Mouse (Mus musculus) retina, postnatal 1 day (tissue): ENCODE data around the gene Tmcc1.

Experiments used
- DNase-seq: peaks from one replicate; pipeline ENCODE4 v3.0.0-alpha.2; 2012

The Tmcc1 gene

DNA sequence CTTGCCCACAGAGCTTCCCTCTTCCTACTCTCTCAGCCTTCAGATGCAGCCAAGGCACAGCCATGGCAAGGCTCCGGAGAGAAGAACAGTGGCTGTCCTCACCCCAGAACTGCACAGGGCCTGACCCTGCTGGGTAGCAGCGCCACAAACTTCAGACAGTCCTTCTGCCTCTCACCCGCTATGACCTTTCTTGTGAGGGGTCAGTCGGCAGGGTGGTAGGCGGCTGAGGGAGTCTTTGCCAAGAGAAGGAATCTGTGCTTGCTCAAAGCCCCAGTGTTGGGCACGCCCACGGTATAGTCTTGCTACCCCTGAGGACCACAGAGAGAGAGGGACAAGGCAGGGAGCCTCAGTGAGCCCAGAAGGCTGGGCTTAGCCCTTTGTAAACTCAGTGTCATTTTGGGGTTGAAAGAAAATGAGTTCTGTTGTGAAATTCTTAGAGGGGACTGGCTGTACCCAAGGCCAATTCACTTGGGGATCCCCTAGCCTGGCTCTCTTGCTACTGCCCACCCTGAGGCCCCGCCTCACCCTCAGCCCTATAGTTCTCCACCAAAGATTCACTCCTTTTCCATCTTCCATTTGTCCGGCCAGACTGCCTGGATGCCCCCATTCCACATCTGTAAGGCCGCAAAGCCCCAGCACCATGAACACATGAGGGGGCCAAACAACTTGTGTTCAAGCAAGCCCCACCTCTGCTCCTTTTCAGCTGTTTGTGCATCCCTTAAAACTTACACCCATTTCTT, 201.2 kb downstream of the Tmcc1 start:
- no peak for DNase-seq

DNA sequence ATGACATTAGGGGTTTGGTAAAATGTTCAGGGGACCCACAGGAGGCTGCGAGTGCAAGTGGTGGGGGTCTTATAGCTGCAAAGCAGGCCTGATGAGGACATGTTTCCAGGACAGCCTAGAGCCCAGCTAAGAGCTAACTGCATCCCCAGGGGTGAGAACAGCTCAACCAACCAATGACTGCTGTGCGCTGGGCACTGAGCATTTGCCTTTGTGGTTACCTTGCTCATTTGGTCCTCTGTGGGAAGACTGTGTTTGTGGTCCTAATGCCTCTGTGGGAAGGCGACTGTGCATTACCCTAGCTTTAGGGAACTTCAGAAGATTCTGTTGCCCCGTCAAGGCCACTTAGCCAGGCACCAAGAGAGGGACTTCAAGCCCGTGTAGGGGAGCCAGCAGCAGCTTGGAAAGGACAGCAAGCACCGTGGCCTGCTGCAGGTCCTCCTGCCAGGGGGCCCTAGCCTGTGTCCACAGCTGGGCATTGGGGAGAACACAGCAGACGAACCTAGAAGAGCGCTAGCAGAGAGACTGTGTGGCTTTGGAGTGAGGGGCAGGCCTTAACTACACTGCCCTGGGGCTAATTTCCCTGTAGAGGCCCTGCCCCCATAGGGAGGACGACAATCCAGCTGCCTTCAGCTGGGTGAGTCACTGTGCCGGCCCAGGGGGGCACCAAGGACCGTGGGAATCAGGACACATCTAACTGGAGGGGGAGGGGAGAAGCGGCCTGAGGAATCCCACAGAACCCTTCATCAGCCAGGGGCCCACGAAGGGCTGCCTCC, 202.0 kb downstream of the Tmcc1 start:
- DNase-seq = peak; percentile 93

DNA sequence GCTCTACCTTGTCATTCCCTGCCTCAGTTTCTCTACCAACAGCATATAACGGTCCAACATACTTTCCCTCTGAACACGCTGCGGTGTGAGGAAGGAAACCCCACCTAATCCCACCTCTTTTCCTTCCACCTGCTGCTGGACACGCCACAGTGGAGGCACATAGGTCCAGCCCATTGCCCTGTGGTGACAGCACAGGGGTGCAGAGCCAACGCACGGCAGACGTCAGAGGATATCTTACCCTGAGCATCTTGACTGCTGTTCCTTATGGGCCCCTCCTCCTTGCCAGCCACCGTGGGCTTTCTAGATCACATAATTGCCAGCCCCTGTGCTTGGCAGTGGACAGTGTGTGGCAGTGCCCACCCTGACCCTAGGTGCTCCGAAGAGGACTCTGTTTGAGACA, 202.8 kb downstream of the Tmcc1 start:
- DNase-seq = no peak

DNA sequence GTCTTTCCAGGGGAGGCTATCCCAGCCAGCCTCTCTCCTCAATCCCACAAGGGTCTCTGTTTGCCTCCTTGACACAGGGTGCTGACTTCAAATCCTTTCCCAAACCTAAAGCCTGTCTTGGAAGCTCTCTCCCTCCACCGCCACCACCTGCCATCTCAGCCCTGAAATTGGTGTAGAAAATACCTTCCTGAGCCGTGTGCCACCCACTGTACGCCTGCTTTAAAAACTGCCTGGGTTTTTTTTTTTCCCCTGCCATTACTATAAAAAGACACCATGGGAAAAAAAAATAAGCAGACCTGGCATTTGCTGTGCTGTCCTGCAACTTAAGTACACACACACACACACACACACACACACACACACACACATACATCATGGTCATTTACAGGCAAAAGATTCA, 203.2 kb downstream of the Tmcc1 start:
- no peak for DNase-seq

DNA sequence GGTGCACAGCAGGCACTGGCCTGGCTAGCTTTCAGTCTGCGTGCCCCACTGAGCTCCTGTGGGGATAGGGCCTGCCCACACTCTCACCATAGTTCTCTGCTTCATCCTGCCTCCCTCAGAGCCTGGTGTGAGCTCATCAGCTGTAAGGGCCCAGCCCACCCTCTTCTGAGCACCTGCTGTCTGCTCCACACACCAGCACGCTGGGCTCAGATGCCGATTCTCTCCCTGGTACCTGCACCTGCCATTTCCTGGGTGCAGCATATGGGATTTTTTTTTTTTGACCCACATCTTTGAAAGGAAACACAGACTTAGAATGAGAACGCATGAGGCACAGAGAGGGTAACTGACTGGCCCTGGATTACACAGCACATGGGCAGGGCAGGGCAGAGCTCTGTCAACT, 203.7 kb downstream of the Tmcc1 start:
- DNase-seq = no peak

DNA sequence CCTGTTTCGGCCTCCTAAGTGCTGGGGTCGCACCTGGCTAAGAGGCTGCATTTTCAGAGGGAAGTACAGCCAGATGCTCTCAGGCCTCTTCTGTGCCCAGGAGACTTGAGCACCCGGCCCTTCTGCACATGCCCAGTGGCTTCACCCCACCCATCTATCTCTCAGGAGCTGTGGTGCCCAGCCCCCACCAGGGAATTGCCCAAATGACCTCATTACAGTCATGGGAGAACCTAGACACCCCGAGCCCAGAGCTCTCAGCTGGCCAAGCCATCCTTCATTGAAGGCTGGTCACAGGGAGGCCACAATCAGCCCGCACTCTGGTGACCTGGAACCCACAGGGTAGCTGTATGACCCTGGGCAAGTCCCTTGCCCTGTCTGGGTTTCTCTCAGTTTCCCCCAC, 204.3 kb downstream of the Tmcc1 start:
- DNase-seq = no peak

DNA sequence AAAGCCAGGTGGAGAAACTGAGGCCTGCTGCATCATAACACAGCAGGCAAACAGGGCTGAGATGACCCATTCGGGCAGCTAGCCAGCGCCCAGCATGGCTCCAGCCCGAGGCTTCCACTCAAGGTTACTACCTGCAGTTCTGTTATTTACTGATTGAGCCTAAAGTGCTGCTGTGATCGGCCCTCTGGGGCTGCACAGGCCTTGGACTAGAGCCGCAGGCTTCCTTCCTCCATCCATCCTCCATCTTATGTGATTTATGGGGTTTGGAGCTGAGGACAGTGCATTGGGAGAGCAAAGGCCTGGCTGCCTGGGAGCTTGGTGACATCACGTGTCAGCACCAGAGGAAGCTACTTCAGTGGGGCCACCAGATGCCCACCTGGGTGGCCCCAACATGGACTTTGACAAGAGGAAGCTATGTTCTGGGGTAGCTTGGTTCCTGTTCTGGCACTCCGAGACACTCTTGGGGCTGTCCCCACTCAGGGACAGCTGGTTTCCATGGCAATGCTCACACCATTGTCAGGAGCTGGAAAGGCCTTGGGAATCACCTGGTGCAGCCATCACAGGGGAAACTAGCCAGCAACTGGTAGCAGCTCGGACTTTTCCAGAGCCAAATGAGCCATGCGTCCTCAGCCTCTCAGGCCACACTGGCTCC, 206.1 kb downstream of the Tmcc1 start:
- DNase-seq = no peak

DNA sequence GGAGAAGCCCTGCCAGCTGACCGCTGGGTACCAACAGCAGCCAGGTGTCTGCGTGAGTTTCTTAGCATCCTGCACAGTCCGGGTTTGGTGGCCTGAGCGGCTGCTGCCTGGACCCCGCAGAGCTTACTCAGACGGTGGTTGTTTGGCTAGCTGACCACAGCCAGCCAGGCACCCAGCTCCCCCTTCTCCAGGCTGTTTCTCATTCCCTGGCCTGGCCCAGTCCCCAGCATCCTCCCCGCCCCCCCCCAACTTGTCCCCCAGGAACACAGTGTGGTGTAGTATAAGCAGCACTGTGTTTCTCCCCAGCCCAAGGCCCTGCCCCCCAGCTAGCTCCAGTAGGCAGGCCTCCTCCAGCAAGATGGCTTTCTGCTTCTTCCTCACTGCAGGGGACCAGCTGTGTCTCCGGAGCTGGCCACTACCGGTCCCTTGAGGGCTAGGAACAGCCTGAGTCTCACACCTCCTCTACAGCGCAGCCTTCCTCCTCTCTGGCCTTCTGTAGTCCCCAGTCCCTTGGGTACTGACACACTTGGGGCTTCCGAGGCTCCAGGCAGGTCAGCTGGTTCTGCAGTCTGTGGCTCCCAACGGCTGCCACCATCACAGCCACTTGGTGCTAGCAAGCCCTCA, 206.7 kb downstream of the Tmcc1 start:
- peak; percentile 57 for DNase-seq

DNA sequence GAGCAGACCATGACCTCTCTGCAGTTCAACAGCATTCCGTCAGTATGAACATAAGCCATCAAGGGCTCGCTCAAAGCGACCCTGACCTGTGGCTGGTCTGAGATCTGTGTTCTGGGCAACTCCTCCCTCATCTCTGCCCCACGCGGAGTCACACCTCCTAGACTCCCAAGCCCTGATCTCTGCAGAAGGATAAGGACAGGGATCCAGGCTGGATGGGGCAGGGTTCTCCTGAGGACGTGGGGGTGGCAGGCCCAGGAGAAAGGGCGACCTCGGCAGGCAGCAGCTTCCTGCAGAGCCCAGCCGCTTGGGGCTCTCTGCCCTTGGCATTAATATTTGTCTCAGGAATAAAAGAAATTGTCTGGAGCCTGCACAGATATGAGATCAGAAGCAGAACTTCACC, 207.7 kb downstream of the Tmcc1 start:
- no peak for DNase-seq

DNA sequence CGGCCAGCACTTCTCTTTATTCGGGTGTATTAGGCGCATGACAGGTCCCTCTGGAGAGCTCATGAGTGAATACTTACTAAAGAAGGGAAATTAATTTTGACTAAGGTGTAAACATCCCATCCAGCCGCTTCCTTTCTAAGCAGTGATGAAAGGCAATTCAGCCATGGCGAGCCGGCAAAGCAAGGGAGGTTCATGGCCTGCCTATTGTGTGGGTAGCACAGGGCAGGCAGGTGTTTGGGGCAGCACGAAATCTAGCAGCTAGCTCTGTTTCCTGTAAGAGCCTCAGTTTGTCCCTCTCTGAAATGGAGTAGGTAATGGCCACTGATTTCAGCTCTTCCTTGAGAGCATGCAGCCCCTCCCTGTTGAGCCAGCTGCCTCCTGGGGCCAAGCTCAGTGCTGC, 208.7 kb downstream of the Tmcc1 start:
- DNase-seq = no peak

DNA sequence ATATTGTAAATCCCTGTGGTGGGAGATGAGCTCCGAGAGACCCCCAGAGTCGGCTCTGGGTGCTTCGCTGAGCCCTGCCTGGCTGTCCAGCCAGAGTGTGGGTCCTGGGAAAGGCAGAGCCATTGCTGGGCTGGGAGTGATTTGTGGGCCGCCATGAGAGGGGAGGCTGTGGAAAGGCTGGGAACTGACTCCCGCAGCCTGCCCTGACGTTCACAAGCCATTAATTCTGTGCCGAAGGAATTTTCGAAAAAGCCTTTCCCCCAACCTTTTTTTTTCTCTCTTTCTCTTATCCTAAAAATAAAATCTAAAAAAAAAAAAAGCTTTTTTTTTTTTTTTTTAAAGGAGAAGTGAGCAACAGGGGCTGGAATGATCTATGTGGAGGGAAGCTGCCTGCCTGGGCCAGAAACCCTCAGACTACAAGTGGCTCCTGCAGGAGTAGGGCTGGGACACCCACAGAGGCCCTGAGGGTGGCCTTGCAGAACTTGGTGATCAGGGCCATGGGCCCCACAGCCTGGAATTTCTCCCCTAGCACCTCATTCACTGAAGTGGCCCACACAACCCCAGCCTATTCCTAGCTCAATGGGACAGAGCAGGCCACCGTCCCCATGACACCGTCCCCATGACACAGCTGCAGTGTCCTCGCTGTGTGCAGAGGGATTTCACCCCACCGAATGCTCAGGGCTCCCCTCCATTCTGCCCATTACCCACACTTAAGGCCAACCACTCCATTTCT, 209.8 kb downstream of the Tmcc1 start:
- no peak for DNase-seq

DNA sequence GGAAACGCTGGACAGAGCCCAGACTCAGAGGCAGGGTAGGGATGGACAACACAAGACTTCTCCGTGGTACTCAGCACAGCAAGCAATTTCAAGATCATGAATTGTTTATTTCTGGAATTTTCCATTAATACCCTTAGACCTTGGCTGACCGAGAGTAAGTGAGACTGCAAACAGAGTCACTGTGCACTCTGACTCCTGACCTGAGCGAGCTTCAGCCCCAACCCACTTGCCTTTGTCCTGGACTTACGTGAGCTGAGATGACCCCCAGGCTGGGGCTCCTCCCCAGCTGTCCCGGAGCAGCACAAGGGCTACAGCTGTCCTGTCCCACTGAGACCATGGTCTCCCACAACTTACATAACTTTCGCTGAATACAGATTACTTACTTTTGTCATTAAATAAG, 210.4 kb downstream of the Tmcc1 start:
- no peak for DNase-seq

DNA sequence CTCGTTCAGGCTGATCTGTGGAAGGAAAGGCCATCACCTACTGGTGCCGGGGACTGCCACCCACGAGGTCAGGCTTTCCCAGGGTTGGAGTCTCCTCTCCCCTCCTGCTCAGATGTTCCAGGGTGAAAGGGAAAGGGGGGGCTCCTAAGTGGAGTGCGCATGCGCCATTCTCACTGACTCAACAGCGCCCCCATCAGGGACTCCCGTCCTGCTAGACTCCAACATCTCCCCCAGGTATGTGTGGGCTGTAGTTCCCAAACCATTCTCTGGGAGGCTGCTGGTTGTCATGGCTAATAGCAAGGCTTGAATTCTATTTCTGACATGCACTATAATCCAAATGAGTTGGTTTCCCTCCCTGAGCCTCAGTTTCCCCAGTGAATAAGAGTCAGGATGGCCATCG, 214.7 kb downstream of the Tmcc1 start:
- DNase-seq = no peak

DNA sequence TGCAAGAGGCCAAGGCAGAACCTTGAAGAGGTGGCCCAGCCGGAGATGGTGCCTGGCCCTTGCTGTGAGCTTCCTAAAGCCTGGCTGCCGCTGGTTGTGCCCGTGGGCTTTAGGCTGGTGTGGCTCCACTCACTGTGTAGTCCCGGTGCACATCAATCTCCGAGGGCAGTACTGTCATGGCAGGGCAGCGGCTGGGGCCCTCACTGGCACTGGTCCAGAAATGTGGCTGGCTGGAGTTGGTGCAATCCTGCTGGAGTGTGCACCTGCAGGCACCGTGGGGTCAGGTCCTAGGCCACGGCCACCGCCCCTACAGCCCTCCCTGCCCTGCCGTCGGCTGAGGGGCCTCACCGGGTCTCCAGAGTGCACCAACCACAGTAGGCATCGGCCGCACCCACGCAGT, 215.5 kb downstream of the Tmcc1 start:
- no peak for DNase-seq

DNA sequence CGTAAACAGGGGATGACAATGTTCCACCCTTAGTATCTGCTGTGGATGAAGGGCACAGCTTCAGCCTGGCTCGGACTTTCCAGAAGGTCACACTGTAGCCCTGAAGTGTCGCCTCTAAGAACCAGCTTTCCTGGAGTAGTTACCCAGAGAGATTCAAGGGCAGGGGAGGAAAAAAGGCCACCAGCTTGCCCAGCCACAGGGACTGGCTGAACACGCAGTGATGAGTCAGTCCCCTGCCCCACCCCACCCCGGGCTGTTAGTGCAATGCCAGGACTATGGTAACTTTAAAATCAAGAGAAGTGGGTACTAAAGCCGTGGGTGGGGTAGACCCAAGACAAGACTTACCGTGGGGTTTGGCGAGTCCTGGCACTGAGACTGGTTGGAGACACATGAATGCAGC, 217.7 kb downstream of the Tmcc1 start:
- DNase-seq = no peak

DNA sequence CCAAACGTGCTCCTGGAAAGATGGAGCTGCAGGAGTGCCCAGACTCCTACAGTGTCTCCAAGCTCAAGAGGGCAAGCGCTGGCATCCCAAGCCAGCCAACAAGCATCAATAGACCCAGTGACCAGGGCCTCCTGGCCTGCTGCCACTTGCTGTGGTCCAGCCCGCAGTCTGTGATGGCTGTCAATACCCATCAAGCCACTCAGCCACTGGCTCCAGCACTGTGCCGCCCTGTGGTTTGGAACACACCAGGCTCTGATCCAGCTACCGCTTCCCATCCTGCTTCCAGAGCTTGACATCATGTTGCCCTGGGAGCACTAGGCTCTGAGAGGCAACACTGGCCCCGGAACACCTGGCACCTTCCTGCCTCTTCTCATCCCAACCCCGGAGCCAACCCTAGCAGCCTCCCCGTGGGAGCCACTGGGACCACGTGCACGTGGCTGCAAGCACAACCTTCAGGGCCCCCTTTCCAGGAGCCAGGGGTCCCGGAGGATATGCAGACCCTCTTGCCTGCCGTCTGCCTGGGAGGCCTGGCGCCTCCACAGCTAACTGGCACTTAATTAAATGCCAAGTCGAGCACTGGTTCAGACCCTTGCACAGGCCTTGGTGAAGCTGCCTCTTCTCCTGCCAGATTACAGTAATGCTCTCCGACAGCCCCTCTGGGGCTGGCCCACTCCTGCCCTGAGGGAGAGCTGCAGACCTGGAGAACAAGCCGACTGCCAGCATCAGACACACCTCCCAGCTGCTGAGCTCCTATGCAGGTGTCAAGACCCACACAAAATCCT, 219.2 kb downstream of the Tmcc1 start:
- DNase-seq = peak; percentile 47

DNA sequence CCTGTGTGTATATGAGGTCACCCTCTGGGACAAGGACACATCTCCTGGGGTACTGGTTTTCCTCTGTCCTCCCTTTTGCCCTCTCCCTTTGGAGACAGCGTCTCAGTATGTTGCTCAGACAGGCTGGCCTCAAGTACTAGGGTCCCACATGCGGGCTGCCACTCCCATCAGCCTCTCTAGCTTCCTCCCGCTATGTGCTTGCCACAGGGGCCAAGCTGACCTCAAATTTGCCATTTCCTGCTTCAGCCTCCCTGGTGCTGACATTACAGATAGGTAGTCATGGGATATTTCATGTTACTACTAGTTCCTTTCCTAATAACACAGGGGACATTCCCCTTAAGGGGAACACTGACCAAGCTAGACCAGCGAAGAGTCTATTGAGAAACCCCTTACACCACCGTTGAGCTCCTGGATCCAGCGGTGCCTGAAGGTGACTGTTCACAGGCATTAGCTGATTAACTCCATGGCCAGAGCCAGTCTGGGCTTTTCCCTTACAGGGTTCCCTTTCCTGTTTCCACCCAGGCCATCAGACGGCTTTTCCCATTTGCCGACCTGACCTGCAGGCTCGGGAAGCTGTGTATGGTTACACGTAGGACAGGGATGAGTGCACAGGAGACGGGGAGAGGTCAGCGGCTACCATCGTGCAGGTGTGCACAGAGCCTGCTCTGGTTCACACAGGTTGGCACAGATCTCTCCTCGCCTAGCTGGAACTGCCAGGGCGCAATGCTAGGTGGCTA, 220.0 kb downstream of the Tmcc1 start:
- DNase-seq = no peak

DNA sequence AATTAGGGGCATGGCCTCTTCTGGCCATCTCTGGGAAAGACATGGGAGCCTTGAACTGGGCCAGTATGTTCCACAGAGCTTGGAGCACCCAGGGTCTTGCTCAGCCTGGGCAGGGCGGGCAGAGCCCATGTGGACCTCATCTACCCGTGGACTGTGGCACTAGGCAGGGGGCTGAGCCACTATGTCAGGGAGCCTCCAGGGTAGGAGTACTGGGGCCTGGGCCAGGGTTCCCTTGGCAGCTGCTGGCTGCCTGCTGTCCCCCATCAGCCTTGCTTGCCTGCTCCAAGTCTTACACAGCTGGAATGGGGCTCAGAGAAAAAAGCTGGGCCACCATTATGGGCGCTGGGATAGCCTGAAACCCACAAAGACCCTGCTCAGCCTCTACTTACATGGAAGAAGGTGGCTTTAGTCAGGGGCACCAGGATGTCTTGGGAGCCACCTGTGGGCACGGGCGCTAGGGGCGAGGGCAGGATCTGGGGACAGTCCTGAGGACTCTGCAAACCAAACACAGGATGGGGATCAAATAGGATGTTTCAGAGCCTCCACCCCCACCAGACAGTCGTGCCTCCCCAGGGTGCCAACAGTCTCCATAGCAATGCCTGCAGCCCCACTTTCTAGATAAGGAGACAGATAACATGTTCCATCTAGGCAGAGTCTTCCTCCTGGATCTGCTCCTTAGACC, 221.1 kb downstream of the Tmcc1 start:
- DNase-seq = no peak

DNA sequence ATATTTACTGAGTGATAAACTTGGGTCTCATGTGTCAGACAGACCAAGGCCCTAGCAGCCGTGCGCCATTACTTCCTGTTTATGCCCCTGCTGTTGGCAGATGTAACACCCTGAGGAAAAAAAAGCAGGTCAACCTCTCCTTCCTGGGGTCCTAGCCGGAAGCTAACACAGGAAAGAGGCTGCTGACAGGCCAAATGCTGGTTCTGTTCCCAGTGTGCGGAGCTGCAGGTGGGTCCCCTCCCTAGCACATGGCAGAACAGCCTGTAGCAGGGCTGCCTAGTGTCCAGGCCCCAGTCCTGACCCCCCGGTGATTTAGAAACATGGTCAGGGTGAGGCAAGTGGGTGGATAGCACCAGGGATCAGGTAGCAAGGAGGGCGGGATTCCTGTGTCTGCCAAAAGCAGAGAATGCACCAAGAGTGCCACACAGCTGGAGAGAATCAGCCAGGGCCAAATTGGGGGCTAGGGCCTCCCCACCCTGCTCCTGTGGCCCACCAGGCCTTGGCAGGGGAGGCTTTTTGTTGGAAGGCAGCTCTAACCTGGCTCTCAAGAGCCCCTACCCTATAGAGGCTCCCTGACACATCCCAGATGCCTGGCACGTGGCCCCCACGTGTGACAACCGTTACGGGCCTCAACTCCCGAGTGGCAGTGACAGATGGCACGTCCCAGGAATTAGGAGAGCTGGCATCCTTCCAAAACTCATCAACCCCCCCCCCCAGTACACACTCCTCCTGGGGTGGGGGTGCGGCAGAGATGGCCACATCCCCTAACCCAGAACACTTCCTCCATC, 221.8 kb downstream of the Tmcc1 start:
- DNase-seq = peak; percentile 75

DNA sequence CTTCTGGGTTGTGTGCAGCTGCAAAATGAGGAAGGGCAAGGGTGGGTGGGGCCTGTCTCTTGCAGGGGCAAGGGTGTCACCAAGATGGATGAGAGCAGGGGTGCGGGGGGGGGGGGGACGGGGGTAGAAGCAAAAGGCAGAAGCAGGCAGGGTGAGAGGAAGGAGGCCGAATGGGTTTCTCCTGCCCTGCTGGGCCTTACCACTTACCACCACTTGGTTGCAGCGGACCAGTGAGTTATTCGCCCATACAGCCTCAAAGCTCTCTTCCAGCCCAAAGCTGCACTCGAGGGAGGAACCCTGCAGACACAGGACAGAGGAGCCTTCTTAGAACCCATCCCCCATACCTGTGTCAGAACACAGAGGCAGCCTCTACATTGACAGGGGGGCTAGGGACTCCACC, 223.3 kb downstream of the Tmcc1 start:
- DNase-seq = no peak
